Mouse (Mus musculus) hindbrain, embryonic 15.5 days (tissue): ENCODE data around the gene Fam129c. TPM values are rescaled to one million over a fixed set of nuclear protein-coding genes. Genes with fewer than 3 reads are reported as not detected.

Experiments used
- ATAC-seq: fragments of 200-750 bp; cut with Nextera tagmentation; 2 replicates; pipeline ENCODE4 v1.8.0; 2017; ENCODE audit warnings: low read depth, moderate number of reproducible peaks, moderate TSS enrichment; ENCODE audit not compliant: low FRiP score
- H3K27ac ChIP-seq: fragments of 300-500 bp; sonication (generic); replicated peaks from 2 replicates; pipeline ENCODE4 v1.5.1; 2015; ENCODE audit warnings: mild to moderate bottlenecking, inconsistent platforms
- H3K27me3 ChIP-seq: fragments of 300-500 bp; sonication (generic); 2 replicates; pipeline ENCODE4 v1.6.1; 2015; ENCODE audit warnings: control low read depth, inconsistent platforms
- H3K36me3 ChIP-seq: fragments of 300-500 bp; sonication (generic); 2 replicates; pipeline ENCODE4 v1.6.1; 2015; ENCODE audit warnings: control low read depth, inconsistent platforms
- H3K4me1 ChIP-seq: fragments of 300-500 bp; sonication (generic); replicated peaks from 2 replicates; pipeline ENCODE4 v1.6.1; 2015; ENCODE audit warnings: control low read depth, inconsistent platforms
- H3K4me2 ChIP-seq: fragments of 300-500 bp; sonication (generic); 2 replicates; pipeline ENCODE4 v1.6.1; 2015; ENCODE audit warnings: moderate library complexity, mild to moderate bottlenecking, inconsistent platforms
- H3K4me3 ChIP-seq: fragments of 300-500 bp; sonication (generic); 2 replicates; pipeline ENCODE4 v1.5.1; 2015; ENCODE audit warnings: mild to moderate bottlenecking, inconsistent platforms
- H3K9ac ChIP-seq: fragments of 300-500 bp; sonication (generic); 2 replicates; pipeline ENCODE4 v1.6.1; 2015; ENCODE audit warnings: inconsistent platforms
- H3K9me3 ChIP-seq: fragments of 300-500 bp; sonication (generic); 2 replicates; pipeline ENCODE4 v1.6.1; 2016; ENCODE audit warnings: control low read depth, inconsistent platforms
- WGBS: fragments of 180-500 bp; shearing (Covaris S2); methylation state at CpG from one replicate; pipeline ENCODE4 v1.1.7; 2015; 5-methylcytosine and 5-hydroxymethylcytosine counted together
- polyA plus RNA-seq: library from polyadenylated mRNA; unstranded; fragments of >200 nt; fragmentation: Nextera tagmentation; extraction: Ambion mirVana; gene quantifications from 2 replicates; pipeline ENCODE4 v1.2.1, GENCODE M21; 2015

The Fam129c gene
- polyA plus RNA-seq, 1 experiment from 2014 or later, result 8.9 TPM

GRCm38 (mm10) chr8:71625088-71625487 is 27.6 kb downstream of the Fam129c start:
- Histone ChIP-seq H3K9ac (no peak overlapping the region), H3K27ac (no peak overlapping the region), H3K4me2 (no peak overlapping the region), H3K36me3 (peaks cover 41% of the 10 kb centered on the region), H3K4me3 (no peak overlapping the region), H3K9me3 (no peaks in the 10 kb centered on the region), H3K27me3 (no peaks in the 10 kb centered on the region), H3K4me1 (peaks cover 25% of the 10 kb centered on the region)
- ATAC-seq, result no peak
- WGBS, result 71% methylated on average over 1 of the region's 1 CpGs

GRCm38 (mm10) chr8:71626753-71627152 is 29.3 kb downstream of the Fam129c start:
- peaks cover 28% of the 10 kb centered on the region for H3K4me1 ChIP-seq
- H3K36me3 ChIP-seq, result peaks cover 28% of the 10 kb centered on the region
- no peak overlapping the region for H3K9ac ChIP-seq
- H3K9me3 ChIP-seq, result no peaks in the 10 kb centered on the region
- no peaks in the 10 kb centered on the region for H3K27me3 ChIP-seq
- no peak overlapping the region for H3K4me3 ChIP-seq
- WGBS, result 86% methylated on average over 9 of the region's 9 CpGs
- H3K27ac ChIP-seq, result no peak overlapping the region
- ATAC-seq, result no peak
- H3K4me2 ChIP-seq, result no peak overlapping the region

GRCm38 (mm10) chr8:71627265-71628099 is 30.0 kb downstream of the Fam129c start:
- Histone ChIP-seq H3K9ac (no peak overlapping the region), H3K27ac (0 out of 2 replicates have a peak overlapping the region, but pooled peaks have one; percentile 89), H3K4me3 (no peak overlapping the region), H3K4me2 (no peak overlapping the region), H3K36me3 (peaks cover 20% of the 10 kb centered on the region), H3K27me3 (no peaks in the 10 kb centered on the region), H3K9me3 (no peaks in the 10 kb centered on the region), H3K4me1 (peaks cover 28% of the 10 kb centered on the region)
- WGBS, result 54% methylated on average over 9 of the region's 9 CpGs
- no peak for ATAC-seq

GRCm38 (mm10) chr8:71628396-71629095 is 31.1 kb downstream of the Fam129c start:
- Histone ChIP-seq H3K4me1 (peaks cover 28% of the 10 kb centered on the region), H3K27ac (peak overlapping the region; percentile 89), H3K9ac (peak overlapping the region; percentile 63), H3K4me2 (peak overlapping the region; percentile 94), H3K36me3 (peaks cover 10% of the 10 kb centered on the region), H3K9me3 (no peaks in the 10 kb centered on the region), H3K27me3 (no peaks in the 10 kb centered on the region), H3K4me3 (peak overlapping the region; percentile 45)
- WGBS, result 9% methylated on average over 16 of the region's 16 CpGs
- ATAC-seq, result no peak

- no peaks in the 10 kb centered on the region for H3K27me3 ChIP-seq
- ATAC-seq, result peak; percentile 89
- H3K4me2 ChIP-seq, result peak overlapping the region; percentile 94
- H3K27ac ChIP-seq, result peak overlapping the region; percentile 89
- no peaks in the 10 kb centered on the region for H3K9me3 ChIP-seq
- H3K9ac ChIP-seq, result peak overlapping the region; percentile 63
- under 1% methylated on average over 55 of the region's 55 CpGs for WGBS
- peak overlapping the region; percentile 45 for H3K4me3 ChIP-seq
- H3K36me3 ChIP-seq, result peaks cover 3% of the 10 kb centered on the region
- peaks cover 28% of the 10 kb centered on the region for H3K4me1 ChIP-seq
Observed at GRCm38 (mm10) chr8:71629096-71629697, 31.7 kb downstream of the Fam129c start.

GRCm38 (mm10) chr8:71629781-71630212 is 32.3 kb downstream of the Fam129c start:
- peaks cover 31% of the 10 kb centered on the region for H3K4me1 ChIP-seq
- ATAC-seq, result peak; percentile 21
- H3K4me2 ChIP-seq, result peak overlapping the region; percentile 94
- no peaks in the 10 kb centered on the region for H3K27me3 ChIP-seq
- H3K27ac ChIP-seq, result peak overlapping the region; percentile 89
- H3K9me3 ChIP-seq, result no peaks in the 10 kb centered on the region
- H3K4me3 ChIP-seq, result peak overlapping the region; percentile 45
- H3K36me3 ChIP-seq, result no peaks in the 10 kb centered on the region
- WGBS, result 2% methylated on average over 25 of the region's 25 CpGs
- peak overlapping the region; percentile 63 for H3K9ac ChIP-seq

- peaks cover 31% of the 10 kb centered on the region for H3K4me1 ChIP-seq
- H3K4me3 ChIP-seq, result no peak overlapping the region
- no peak overlapping the region for H3K27ac ChIP-seq
- no peaks in the 10 kb centered on the region for H3K9me3 ChIP-seq
- no peak overlapping the region for H3K9ac ChIP-seq
- 92% methylated on average over 6 of the region's 6 CpGs for WGBS
- H3K4me2 ChIP-seq, result no peak overlapping the region
- ATAC-seq, result no peak
- H3K36me3 ChIP-seq, result no peaks in the 10 kb centered on the region
- no peaks in the 10 kb centered on the region for H3K27me3 ChIP-seq
Observed at GRCm38 (mm10) chr8:71630761-71631160, 33.3 kb downstream of the Fam129c start.

GRCm38 (mm10) chr8:71631897-71632296 is 34.4 kb downstream of the Fam129c start:
- Histone ChIP-seq H3K4me3 (no peak overlapping the region), H3K36me3 (no peaks in the 10 kb centered on the region), H3K4me2 (no peak overlapping the region), H3K9ac (no peak overlapping the region), H3K9me3 (no peaks in the 10 kb centered on the region), H3K27me3 (no peaks in the 10 kb centered on the region), H3K27ac (no peak overlapping the region), H3K4me1 (peaks cover 31% of the 10 kb centered on the region)
- WGBS, result 66% methylated on average over 2 of the region's 2 CpGs
- ATAC-seq, result no peak

GRCm38 (mm10) chr8:71633164-71633563 is 35.7 kb downstream of the Fam129c start:
- Histone ChIP-seq H3K4me2 (no peak overlapping the region), H3K36me3 (no peaks in the 10 kb centered on the region), H3K27me3 (no peaks in the 10 kb centered on the region), H3K9ac (no peak overlapping the region), H3K9me3 (no peaks in the 10 kb centered on the region), H3K4me1 (peaks cover 24% of the 10 kb centered on the region), H3K4me3 (no peak overlapping the region), H3K27ac (no peak overlapping the region)
- 14% methylated on average over 16 of the region's 22 CpGs for WGBS
- ATAC-seq, result no peak

GRCm38 (mm10) chr8:71633981-71634667 is 36.7 kb downstream of the Fam129c start:
- Histone ChIP-seq H3K9me3 (no peaks in the 10 kb centered on the region), H3K27me3 (no peaks in the 10 kb centered on the region), H3K4me1 (peaks cover 15% of the 10 kb centered on the region), H3K36me3 (peaks cover 5% of the 10 kb centered on the region; the same call in 1 of the 2 replicates), H3K4me2 (peak overlapping the region; percentile 18), H3K4me3 (no peak overlapping the region), H3K9ac (no peak overlapping the region), H3K27ac (peak overlapping the region; percentile 56)
- 0 out of 2 replicates have a peak, but pooled peaks have one; percentile 32 for ATAC-seq
- WGBS, result 6% methylated on average over 26 of the region's 26 CpGs
